Mouse (Mus musculus): ENCODE data around the gene Lgals4. TPM values are rescaled to one million over a fixed set of nuclear protein-coding genes. Genes with fewer than 3 reads are reported as not detected.

Gene Lgals4
- total RNA-seq, 2 experiments from 2014 or later, result 2.4 to 2.7 TPM

DNA sequence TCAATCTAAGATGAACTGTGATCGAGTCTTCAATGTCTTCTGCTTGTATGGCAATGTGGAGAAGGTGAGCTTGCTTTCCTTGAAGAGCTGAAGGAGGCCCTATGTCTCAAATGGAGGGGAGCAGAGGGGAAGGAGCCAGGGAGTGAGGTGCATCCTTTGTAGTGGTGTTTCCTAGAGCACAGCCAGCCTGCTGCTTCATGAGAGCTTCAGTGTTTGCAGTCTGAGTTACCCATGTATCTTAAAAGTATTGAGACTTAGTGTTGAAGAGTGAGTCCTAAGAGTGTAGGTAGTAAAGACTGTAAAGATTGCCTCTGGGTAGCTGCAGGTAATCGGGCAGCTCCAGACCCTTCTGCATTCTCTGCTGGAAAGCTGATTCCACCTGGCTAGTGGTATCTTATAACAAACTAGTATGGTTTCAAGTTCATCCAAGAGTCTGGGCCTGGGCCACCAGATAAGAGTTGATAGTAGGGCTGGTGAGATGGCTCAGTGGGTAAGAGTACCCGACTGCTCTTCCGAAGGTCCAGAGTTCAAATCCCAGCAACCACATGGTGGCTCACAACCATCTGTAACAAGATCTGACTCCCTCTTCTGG lies 14.7 kb upstream of the Lgals4 start:
- no peak for DNase-seq (ENCODE audit: extremely low spot score in 1 of 2, low spot score in 2 of 2)
- intact Hi-C loops (cut with DNase I), result no loop called here

DNA sequence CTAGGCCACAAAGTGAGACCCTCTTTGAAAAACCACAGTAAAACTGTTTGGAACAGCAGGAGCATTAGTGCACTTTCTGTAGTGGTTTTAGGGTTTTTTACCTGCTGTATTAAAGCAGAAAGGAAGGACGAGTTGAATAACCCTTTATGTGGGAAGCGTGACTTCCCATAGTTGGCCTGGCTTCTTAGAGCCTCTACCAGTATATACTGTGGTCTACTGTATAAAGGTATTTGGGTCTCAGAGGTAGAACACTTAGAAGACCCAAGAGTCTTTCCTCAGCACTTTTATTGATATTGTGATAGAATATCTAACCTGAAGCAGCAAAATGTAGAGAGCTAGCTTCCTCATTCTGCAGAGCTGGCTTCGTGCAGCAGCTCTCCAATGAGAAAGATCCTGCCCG lies 14.1 kb upstream of the Lgals4 start:
- no peak for DNase-seq (ENCODE audit: extremely low spot score in 1 of 2, low spot score in 2 of 2)
- intact Hi-C loops (cut with DNase I), result no loop called here

DNA sequence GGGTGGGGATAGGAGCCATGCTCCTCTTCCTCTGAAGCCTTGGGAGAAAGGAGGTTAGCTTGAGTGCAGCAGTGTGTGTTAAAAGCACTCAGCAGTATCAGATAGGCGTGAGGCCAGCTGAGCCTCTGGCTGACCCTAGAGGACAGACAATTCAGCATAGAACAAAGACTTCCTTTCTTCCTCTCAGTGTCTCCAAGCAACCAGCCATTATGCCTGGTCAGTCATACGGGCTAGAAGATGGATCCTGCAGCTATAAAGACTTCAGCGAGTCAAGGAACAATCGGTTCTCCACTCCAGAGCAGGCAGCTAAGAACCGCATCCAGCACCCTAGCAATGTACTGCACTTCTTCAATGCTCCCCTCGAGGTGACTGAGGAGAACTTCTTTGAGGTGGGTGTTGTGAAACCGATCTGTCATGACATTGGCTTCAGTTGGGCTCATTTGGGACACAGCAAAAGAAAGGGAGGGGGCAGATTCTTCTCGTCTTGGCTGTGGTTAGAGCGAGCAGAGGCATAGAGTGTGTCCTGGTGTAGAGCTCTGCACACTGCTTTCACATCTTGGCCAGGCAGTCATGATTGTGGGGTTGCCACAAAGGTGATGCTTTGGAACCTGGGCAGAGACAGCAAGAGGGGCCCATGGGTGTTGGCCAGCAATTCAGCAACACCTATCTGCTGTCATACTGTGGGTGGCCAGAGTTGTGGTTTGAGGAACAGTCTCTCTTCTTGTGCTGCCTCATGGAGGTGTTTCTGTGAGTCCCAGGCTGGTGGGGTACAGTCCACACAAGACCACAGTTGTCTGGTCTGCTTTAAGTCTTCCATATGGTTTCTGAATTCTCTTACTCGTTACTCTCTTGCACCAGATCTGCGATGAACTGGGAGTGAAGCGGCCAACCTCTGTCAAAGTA lies 13.0 kb upstream of the Lgals4 start:
- intact Hi-C loops (cut with DNase I), result no loop called here
- no peak for DNase-seq (ENCODE audit: extremely low spot score in 1 of 2, low spot score in 2 of 2)

DNA sequence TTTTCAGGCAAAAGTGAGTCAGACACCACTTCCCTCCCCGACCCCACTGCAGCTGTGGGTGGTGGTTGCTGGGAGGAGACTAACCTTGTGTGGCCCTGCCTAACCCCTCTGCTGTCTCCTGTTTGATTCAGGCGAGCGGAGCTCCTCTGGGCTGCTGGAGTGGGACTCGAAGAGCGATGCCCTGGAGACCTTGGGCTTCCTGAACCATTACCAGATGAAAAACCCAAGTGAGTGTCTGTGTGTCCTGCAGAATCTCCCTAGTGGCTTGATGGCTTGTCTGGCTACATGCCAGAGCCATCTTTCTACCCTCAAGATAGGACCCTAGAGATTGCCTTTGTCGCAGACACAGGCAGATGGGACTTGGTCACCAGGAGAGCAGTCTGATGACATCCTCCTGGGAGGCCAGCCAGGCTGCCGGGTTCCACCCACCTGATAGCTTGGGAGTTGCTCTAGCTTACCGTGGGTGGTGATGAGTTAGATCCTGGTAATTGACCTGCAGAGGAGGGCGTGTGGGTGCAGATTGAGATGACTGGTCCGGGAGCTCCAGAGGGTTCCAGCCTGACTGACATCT lies 12.3 kb upstream of the Lgals4 start:
- intact Hi-C loops (cut with DNase I), result no loop called here
- DNase-seq (ENCODE audit: extremely low spot score in 1 of 2, low spot score in 2 of 2), result peak in 1 of 2 experiments; percentile 71

DNA sequence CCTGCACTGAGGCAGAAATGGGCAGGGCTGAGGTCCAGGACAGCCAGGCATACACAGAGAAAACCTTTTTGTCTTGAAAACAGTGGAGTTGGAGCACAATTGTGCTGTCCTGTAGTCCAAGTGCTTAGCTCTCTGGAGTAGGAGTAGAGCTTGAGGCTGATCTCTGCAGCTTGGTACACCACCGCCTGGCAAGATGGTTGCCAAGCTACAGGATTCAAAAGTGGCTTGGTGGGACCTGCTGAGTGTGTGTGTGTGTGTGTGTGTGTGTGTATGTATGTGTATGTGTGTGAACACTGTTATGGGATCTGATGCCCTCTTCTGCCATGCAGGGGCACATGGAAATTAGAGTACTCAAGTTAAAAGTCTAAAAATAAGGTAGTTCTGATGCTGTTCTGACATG lies 11.1 kb upstream of the Lgals4 start:
- no peak for DNase-seq (ENCODE audit: extremely low spot score in 1 of 2, low spot score in 2 of 2)
- intact Hi-C loops (cut with DNase I), result no loop called here

DNA sequence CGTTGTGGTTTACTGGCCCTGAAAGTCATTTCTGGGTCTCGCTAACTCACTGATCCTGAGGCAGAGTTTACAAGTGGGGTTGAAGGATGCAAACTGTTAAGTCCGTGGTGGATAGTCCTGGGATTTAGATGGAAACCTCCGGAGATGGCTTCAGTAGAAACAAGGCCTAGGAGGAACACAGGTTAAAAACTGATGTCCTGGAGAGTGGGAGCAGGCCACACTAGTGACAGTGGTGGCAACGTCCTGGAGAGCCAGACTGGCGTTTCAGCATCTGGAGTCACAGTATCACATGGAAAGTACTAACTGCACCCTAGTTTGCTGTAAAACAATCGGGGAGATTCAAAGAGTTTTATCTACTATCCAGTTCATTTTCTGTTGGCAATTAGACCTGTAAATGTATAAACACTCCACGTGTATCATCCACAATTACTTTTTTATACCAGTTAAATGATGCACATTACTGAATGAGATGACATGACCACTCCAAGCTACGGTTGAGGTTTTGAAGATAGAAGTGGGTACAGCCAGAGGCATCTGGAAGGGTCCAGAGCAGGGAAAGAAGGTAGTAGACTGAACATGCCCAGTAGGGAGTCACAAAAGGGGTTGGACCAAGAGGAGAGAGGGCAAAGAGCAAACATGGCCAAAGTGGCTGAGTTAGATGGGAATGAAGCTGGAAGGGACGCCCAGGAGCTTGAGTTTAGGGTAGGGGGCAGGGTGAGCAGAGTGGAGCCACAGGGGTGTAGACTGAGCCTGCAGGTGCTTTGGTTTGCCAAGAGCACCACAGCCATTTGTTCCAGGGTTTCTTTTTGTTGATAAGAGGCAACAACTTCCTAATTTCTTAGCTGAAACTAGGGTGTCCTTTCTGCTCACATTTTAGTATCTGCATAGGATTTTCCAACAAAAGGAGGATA lies 10.4 kb upstream of the Lgals4 start:
- DNase-seq (ENCODE audit: extremely low spot score in 1 of 2, low spot score in 2 of 2), result no peak
- intact Hi-C loops (cut with DNase I), result no loop called here

DNA sequence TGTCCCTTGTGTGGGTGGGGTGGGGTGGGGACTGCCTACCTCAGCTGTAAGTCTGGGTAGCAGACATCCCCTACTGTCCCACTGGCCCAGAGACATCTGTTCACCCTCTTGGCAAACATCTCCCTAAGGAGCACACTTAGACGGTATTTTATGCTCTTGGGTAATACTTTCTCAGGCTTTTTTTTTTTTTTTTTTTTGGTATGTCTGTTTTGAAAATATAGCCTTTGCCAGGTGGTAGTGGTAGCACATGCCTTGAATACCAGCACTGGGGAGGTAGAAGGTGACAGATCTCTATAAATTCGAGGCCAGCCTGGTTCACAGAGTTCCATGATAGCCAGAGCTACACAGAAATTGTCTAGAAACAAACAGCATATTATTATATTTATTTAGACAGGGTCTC lies 9.7 kb upstream of the Lgals4 start:
- no peak for DNase-seq (ENCODE audit: extremely low spot score in 1 of 2, low spot score in 2 of 2)
- intact Hi-C loops (cut with DNase I), result no loop called here

DNA sequence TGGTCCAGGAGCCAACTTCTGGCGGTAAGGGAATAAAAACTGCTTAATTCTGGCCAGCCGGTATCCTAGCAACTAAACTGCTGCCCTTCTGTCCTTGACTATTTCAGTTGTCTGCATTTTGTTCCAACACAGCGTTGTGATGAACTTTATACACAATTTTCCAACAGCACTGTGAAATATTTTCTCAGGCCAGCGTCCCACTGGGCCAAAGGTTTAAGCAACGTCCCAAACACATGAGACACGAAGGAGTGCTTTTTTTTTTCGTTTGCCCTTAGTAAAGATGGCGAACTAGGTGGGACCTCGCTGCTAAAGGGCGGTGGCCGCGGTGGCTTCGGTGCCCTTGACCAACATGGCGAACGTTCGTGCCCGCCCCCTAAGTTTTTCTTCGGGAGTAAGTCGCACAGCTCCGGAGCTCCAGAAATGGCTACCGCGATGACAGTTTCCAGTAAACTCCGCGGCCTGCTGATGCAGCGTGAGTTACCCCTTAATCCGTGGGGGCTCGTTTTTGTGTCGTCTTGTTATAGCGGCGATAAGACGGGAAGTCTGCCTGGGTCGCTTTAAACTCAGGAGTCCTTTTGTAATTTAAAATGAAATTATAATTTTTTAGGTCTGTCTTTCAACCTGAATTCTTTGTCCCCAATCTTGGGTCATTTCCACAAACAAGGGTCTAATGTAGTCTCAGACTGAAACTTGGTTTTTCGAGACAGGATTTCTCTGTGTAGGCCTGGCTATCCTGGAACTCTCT lies 8.5 kb upstream of the Lgals4 start, which contains the start of gene Ech1:
Gene Ech1 (plus strand): TSS at position 277 of the 745 bp plus-strand sequence.
- intact Hi-C loops (cut with DNase I), result loop anchor here (5.0 kb wide), 1 partner anchor 42 kb away; no protein-coding TSS in a partner anchor
- DNase-seq (ENCODE audit: extremely low spot score in 1 of 2, low spot score in 2 of 2), result peak; percentile 92 to 94

DNA sequence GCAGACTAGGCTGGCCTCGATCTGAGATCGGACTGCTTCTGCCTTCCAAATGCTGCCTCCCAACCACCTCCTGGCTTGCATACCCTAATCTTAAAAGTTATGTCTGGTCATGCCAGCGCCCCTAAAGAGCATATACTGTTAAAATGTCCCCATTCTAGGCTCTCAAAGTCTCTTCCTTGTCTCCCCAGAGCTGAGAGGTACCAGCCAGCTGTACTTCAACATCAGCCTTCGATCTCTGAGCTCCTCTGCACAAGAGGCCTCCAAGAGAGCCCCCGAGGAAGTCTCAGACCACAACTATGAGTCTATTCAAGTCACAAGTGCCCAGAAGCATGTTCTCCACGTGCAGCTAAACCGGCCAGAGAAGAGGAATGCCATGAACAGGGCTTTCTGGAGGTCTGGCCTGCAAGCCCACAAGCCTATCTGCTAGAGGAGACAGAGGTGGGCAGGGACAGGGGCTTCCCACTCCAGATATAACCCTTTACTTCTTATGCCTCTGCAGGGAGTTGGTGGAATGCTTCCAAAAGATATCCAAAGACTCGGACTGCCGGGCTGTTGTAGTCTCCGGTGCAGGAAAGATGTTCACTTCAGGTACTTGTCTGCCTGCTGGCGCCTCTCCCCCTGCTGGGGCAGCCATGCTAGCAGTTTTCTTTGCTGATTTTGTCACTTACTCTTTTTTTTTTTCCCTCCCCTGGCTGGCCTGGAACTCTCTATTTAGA lies 7.8 kb upstream of the Lgals4 start:
- no peak for DNase-seq (ENCODE audit: extremely low spot score in 1 of 2, low spot score in 2 of 2)

DNA sequence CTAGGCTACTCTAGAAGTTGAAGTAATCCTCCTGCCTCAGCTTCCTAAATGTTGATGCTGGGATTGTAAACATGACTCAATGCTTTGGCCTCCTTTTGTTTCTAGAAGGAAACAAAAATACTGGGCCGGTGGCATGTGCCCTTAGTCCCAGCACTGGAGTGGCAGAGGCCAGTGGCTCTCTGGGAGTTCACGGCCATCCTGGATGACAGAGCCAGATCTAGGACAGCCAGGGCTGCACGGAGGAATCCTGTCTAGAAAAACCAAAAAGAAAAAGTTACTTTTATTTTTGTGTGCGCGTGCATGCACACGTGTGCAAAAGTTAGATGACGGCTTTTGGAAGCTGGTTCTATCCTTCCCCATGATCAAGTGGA lies 7.3 kb upstream of the Lgals4 start:
- DNase-seq (ENCODE audit: extremely low spot score in 1 of 2, low spot score in 2 of 2), result no peak
- intact Hi-C loops (cut with DNase I), result loop anchor here (5.0 kb wide), 1 partner anchor 41 kb away; no protein-coding TSS in a partner anchor

More for the DNA sequence above, 7.8 kb upstream of the Lgals4 start:
- intact Hi-C loops (cut with DNase I), result loop anchor here (5.0 kb wide), 1 partner anchor 41 kb away; no protein-coding TSS in a partner anchor

DNA sequence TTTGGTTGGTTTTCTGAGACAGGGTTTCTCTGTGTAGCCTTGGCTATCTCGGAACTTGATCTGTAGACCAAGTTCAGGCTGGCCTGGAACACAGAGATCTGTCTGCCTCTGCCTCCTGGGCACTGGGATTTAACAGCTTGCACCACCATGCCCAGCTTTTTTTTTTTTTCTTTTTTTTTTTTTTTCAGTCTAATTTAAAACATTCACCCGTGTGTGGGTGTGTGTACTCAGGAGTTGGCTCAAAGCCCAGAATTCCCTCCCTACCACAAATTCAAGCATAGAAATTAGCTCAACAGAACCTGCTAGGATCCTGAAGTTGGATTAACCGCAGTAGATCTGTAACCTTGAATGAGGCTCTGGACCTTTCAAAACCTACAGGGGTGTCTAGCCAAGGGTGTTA lies 6.3 kb upstream of the Lgals4 start:
- intact Hi-C loops (cut with DNase I), result loop anchor here (1.0 to 5.0 kb wide), 2 partner anchors 15 to 40 kb away; no protein-coding TSS in a partner anchor

DNA sequence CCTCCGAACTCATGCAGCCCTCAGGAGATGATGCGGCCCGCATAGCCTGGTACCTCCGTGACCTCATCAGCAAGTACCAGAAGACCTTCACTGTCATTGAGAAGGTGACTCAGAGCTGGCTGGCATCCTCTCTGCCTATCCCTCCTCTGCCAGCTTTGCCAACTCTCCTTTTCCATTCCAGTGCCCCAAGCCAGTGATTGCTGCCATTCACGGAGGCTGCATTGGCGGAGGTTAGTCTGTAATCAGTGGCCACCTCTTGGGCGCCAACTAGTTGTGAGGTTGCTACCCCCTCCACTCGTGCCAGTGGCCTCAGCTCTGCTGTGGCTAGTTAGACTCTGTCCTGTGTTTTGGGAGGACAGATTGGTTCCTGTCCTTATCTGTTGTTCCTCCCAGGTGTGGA lies 3.8 kb upstream of the Lgals4 start:
- no peak for DNase-seq (ENCODE audit: extremely low spot score in 1 of 2, low spot score in 2 of 2)
- intact Hi-C loops (cut with DNase I), result loop anchor here (5.0 kb wide), 1 partner anchor 37 kb away; no protein-coding TSS in a partner anchor

More for the DNA sequence above, 6.3 kb upstream of the Lgals4 start:
- DNase-seq (ENCODE audit: extremely low spot score in 1 of 2, low spot score in 2 of 2), result peak; percentile 62 to 78

DNA sequence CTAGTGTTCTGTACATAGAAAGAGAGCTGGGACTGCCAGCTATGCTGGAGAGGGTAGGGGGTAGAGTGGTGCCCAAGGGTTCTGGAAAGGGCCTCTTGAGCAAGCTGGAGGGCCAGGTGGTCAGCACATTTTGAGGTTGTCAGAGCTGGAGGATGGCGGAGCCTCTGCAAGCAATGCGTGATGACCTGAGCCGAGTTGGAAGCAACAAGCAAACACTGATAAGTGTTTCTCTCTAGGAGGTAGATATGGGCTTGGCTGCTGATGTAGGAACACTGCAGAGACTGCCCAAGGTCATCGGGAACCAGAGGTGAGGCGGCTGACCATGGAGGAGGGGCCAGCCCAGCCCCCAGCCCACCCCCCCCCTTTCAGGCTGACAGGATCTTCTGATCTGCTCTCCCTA lies 2.7 kb upstream of the Lgals4 start:
- DNase-seq (ENCODE audit: extremely low spot score in 1 of 2, low spot score in 2 of 2), result no peak
- intact Hi-C loops (cut with DNase I), result no loop called here

DNA sequence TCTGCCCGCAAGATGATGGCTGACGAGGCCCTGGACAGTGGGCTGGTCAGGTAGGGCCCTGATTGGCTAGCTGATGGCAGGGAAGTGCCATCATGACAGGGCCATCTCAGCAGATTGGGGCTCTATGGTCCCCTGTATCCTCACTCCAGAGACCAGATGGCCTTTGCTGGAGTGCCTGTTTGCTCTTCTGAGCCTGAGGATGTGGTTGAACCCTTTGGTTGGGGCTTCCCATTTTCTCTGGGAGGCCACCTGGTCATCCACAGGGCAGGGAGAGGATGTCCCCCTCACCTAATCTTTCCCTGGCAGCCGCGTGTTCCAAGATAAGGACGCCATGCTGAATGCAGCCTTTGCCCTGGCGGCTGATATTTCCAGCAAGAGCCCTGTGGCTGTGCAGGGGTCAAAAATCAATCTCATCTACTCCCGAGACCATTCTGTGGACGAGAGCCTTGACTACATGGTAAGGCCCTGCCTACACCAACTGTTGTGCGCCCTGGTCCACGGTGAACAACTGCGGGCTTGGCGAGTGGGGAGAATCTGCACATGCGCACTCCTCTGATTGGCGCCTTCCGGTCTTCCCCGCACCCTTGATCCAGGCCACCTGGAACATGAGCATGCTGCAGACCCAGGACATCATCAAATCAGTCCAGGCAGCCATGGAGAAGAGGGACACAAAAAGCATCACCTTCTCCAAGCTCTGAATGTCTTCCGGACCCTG lies 2.1 kb upstream of the Lgals4 start:
- DNase-seq (ENCODE audit: extremely low spot score in 1 of 2, low spot score in 2 of 2), result no peak
- intact Hi-C loops (cut with DNase I), result no loop called here

DNA sequence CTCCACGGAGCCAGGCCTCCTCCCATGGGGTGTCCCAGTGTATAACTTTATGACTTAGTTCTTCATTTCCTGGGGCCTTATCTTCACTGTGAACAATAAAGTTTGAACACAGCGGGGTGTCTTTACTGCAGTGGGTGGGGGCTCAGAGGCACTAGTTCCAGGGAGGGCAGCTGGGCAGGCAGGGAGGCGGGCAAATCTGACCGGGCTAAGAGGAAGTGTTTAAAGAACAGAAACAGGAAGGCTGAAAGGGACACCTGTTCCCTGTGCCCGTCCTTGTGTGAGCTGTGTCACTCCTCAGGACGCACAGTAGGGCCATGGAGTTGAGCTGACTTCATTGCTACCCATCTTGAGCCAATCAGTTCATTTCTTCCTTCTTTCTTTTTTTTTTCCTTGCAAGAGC lies 1.5 kb upstream of the Lgals4 start:
- intact Hi-C loops (cut with DNase I), result no loop called here
- DNase-seq (ENCODE audit: extremely low spot score in 1 of 2, low spot score in 2 of 2), result no peak

DNA sequence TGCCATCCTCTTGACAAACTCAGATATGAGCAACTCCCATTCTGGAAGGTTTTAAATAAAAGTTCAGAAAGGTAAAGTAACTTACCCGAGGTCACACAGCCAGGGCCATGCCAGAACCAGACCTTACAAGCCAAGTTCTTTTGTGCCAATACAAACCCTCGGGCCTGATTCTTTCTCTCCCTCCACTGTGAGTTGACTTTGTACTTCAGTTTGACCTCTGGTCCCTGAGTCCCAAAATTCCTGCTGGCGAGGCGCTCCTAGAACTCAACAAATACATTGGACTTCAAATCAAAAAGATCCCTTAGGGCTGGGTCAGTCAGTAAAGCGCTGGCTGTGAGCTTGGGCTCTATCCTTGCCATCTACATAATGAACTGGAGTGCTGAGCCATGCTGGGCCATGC lies 3.3 kb downstream of the Lgals4 start:
- intact Hi-C loops (cut with DNase I), result no loop called here
- no peak for DNase-seq (ENCODE audit: extremely low spot score in 1 of 2, low spot score in 2 of 2)

DNA sequence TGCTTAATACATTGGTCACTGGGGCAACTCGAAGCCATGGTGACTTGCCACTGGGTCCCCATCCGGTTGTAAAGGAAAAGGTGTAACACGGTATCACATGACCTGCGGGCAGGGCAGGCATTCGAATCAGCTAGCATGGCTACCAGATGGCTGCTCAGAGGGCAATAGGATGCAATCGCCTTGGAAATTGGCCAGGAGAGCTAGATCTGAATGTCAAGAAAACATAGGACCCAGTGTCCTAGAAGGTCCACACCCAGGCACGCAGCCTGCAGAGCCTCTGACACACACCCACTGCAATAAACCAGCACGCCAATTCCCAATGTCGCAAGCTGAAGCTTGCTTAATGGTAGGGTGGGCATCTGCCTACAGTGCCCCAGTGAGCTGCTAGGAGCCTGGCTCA lies 4.7 kb downstream of the Lgals4 start:
- intact Hi-C loops (cut with DNase I), result no loop called here
- DNase-seq (ENCODE audit: extremely low spot score in 1 of 2, low spot score in 2 of 2), result no peak
